Mouse (Mus musculus) kidney, adult 9 months (tissue): ENCODE results near the gene Coro1b.
A peak's percentile ranks its signal among the peaks of the same experiment; 100 is the strongest.

Source experiments
- DNase-seq: peaks from one replicate; pipeline ENCODE4 v3.0.0; 2022

Coro1b gene

DNA sequence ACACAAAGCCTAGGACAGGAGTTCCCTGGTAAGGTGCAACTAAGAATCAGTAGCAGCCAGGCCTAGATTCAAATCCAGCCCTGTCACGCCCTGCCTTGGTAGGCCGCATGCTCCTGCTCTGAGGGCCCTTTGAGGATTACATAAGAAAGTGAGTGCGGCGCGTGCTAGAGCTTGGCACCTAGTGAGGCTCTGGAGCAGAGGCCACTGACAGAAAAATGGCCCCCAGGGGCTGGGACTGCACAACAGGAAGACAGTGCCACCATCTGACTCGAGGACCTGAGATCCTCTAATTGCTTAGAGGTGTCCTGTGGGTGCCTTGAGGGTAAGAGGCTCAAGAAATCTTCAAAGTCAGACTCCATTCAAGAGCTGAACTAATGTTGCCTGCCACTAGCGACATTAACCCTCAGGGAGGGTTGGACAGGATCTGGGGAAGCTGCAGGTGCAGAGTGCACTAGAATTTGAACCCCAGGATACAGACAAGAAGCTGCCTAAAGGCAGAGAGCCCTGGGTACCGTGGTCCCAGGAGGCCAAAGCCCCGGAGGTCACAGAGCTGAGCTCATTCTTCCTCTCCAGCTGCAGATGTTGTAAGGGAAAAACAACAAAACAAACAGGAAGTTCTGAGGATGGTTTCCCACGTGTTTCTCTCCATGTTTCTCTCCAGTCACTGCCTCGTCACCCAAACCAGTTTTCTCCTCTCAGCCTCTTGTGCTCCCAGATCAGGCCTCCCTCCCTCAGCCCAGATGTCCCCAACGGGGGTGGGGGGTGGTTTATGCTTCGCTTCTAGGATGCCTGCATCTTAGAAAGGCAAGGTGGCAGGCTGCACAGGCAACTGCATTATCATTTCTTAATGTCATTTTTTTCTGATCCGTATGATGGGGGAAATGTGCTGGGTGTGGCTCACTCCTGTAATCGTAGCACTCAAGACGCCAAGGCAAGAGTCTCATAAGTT, 3.6 kb upstream of the Coro1b start:
- peak; percentile 49 for DNase-seq

DNA sequence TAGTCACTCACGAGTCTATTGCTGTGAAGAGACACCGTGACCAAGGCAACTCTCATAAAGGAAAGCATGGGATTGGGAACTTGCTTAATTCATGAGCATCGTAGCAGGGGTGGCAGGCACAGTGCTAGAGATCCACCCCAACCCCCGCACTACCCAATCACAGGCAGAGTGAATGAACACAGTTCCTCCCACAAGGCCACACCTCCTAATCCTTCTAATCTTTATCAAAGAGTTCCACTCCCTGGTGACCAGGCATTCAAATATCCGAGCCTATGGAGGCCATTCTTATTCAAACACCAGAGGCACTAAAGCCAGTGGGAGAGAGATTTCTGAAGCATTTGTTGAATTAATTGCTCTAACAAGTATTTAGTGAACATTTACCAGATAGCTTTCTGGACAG, 2.5 kb upstream of the Coro1b start:
- DNase-seq = peak; percentile 11

DNA sequence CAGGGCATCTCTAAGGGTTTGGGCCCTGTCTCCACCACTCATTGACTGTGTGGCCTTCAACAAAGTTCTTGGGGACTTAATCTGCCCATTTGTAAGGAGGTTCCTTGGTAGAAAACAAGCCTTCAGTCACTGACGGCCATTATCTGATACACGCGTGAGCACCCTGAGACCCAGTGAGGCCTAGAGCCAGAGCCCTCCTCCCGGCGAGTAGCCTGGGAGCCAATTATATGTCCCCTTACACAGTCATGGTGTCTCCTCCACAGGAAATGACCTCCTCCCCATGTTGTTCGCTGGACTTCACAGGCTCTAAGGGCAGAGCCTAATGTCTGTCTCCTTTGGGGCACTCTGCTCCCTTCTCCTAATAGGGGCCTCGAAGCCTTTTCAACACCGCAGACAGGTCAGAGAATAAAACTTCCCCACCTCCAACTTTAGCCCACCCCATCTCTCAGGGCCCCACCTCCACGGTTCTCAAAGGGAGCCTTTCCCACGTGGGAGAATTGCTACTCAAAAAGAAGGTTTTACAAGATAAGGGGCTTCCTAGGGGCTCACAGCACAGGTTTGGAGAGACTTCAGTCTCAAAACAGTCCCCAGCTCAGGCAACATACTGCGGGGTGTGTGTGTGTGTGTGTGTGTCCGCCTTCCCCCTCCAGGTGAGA, 1.9 kb upstream of the Coro1b start:
- DNase-seq = no peak

DNA sequence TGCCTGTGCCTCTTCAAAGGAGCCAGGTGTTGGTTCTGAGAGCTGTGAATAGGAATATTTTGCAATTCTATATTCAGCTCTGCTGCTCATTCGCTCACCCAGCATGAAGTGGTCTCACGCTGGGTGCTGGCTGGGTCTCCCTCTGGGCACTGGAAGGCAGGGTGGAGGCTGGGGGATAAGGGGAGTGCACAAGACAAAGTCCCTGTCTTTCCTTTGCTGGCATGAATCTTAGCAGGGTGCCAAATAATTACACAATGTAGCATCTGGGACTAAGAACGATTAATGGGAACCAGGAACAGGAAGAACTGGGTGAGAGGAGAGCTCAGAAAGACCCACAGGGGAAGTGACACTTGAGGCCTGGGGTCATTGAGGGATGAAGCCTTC, 1.4 kb upstream of the Coro1b start:
- peak; percentile 33 for DNase-seq

DNA sequence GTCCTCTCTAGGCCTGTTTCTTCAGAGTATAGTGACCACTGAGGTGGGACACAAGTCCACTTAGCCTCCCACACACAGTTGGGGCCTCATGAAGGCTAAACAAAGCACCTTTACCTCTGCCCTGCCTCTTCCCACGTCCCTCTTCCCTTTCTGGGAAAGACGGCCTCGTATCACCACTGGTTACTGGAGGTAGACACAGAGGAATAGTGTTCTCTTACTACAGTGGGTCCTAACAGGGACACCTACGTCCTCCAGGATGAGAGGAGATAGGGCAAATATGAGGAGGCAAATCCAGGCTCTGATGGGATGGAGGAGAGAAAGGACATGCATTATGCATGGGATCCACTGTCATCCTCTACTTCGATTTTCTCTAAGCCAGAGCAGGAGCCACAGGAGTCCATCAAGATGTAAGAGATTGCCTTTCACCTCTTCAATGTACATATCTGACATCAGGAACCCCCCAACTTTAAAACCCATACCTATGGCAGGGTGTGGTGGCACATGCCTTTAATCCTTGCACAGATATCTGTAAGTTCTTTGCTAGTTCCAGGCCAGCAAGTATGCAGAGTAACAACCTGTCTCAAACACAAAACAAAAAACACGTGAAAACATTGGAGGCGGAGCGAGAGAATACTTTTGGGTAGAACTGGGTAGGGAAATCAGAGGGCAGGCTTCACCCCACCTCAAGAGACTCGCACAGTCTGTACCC, 483 bp upstream of the Coro1b start:
- DNase-seq = no peak

DNA sequence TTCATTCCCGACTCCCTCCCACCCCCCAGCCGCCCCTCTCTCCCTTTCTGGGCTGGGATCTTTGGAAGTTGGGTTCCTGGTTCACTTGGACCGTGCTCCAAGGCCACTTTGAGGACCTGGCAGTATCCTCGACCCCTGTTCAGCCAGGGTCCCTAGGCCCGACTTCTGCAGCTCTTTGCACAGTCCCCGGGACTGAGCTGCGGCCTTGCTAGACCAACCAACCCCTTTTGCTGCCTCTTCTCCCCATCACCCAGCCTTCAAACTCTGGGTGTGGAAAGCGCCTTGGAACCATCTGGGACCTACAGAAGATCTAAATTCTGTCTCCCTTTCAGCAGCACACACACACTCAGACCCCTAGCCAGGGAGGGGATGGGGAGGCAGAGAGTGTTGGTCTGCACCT, 400 bp downstream of the Coro1b start:
- peak; percentile 32 for DNase-seq

DNA sequence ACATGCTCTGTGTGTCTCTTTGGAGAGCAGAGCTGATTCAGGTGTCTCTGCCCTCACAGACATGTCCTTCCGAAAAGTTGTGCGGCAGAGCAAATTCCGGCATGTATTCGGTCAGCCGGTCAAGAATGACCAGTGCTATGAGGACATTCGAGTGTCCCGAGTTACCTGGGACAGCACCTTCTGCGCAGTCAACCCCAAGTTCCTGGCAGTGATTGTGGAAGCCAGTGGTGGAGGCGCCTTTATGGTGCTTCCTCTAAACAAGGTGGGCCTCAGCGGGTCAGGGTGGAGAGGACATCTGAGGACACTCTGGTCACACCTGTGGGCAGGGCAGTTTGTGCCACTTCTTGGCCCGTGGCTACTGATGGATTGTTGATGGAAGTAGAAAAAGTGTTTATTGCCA, 864 bp downstream of the Coro1b start:
- no peak for DNase-seq

DNA sequence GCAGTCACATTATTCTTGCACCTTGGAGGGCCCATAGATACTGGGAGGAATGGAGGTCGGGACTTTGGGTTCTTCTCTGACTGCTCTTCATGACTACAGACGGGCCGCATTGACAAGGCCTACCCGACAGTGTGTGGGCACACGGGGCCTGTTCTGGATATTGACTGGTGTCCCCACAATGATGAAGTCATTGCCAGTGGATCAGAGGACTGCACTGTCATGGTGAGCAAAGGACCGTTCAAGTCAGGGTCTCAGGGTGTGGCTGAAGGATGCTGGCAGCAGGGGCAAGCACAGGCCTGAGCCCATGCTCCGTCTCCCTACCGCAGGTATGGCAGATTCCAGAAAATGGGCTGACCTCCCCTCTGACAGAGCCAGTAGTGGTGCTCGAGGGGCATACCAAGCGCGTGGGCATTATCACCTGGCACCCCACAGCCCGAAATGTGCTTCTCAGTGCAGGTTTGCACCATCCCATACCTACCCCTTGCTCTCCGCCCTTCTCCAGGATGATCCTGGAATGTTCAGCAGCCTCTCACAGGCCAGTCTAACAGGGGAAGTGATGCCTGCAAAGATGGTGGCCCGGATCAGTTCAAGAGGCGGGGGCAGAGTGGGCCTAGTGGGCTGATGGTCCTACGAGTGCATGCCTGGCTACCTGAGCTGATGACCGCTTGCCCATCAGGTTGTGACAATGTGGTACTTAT, 1.5 kb downstream of the Coro1b start:
- no peak for DNase-seq

DNA sequence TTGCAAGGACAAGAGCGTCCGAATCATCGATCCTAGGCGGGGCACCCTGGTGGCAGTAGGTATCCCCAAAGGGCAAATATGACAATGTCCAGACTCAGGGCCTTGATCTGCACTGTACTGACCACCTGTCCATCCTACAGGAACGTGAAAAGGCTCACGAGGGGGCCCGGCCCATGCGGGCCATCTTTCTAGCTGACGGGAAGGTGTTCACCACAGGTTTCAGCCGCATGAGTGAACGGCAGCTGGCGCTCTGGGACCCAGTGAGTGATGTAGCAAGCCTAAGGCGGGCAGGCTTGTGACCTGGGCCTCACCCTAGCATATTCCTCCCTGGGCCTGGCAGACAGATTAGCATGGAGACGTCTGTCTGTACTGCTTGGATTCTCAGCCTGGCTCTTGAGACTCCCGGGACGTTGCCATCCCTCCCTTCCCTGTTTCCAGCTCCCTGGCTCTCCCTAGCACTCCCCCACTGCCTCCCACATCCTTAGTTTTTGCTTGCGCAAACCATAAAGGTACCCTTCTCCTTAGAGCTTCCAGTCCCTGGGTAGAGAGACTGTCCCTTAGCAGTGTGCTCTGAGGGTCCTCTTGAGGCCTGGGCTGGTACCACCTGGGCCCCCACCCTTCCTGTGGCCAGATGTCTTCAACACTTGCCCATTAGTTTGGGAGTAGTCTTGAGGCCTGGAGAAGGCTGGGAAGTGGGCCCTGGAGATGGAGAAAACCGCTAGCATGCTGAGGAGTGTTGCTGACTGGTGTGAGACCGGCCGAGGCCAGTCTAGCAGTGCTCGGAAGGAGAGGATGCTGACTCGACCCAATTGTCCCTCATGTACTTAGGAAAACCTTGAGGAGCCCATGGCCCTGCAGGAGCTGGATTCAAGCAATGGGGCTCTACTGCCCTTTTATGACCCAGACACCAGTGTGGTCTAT, 2.4 kb downstream of the Coro1b start:
- no peak for DNase-seq

DNA sequence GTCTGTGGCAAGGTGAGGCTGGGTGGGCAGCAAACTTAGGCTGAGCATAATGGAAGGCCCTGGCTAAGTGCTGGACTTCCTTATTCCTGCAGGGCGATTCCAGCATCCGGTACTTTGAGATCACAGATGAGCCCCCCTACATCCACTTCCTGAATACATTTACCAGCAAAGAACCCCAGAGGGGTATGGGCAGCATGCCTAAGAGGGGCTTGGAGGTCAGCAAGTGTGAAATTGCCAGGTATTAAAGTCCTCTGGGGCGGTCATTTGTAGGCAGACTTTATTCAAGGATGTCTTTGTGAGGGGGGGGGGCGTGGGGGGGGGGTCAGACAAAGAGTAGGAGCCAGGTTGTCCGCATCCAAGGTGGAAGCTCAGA, 3.1 kb downstream of the Coro1b start:
- no peak for DNase-seq

DNA sequence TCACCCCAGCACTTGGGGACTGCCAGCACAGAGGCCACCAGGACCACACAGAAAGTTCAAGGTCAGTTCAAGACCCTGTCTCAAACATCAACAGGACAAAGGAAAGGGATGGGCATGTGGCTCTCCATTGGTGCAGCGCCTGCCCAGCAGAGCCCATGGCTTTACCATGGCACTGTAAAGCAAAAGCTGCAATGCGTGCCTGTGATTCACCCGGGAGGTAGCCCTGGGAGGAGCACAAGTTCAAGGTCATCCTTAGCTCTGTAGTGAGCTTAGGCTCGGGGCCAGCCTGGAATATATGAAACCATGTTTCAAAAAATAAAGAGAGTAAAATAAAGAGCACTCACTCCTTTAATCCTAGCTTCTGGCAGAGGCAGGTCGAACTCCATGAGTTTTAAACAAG, 3.5 kb downstream of the Coro1b start:
- no peak for DNase-seq

DNA sequence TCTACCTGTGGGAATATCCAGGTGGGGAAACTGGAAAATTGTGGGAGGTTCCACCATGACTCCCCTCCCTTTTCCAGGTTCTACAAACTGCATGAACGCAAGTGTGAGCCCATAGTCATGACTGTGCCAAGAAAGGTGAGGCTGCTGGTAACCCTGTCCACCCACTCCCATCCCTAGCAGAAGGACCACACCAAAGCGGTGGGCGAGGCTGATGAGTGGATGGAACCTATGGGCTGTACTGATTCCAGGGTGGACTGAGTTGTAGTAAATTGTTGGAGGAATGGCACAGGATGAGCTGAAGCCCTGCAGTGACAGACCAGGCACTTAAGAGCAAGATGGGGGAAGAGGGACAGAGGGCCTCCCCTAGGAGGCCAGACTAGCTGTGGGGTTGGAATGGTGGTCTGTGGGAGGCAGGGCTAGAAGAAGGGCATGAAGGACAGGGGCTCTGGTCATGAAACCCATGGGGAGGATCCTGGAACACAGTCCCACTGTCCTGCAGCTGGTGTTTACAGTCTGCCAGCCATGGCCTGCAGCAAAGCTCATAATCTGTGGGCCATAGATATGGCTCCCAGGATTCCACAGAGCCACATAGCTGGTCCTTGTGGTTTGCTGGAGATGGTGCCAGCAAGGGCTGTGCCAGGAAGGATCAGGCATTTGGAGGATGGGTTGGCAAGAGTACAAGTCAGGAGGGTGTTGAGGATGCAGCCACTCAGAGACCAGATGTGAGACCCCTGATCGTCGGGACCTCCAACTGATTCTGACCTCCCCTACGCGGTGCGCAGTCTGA, 4.2 kb downstream of the Coro1b start:
- no peak for DNase-seq

DNA sequence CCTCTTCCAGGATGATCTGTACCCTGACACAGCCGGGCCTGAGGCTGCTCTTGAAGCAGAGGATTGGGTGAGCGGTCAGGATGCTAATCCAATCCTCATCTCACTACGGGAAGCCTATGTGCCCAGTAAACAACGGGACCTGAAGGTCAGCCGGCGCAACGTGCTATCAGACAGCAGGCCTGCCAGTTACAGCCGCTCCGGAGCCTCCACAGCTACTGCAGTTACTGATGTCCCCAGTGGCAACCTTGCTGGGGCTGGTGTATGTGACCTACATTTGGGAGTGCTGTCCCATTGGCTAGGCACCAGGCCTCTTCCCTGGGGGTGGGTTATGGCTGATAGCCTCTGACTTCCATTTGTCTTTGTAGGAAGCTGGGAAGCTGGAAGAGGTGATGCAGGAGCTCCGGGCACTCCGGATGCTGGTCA, 4.8 kb downstream of the Coro1b start, which contains the start of gene Ptprcap:
Gene Ptprcap (plus strand): TSS at position 373 of the 423 bp plus-strand sequence.
- no peak for DNase-seq

DNA sequence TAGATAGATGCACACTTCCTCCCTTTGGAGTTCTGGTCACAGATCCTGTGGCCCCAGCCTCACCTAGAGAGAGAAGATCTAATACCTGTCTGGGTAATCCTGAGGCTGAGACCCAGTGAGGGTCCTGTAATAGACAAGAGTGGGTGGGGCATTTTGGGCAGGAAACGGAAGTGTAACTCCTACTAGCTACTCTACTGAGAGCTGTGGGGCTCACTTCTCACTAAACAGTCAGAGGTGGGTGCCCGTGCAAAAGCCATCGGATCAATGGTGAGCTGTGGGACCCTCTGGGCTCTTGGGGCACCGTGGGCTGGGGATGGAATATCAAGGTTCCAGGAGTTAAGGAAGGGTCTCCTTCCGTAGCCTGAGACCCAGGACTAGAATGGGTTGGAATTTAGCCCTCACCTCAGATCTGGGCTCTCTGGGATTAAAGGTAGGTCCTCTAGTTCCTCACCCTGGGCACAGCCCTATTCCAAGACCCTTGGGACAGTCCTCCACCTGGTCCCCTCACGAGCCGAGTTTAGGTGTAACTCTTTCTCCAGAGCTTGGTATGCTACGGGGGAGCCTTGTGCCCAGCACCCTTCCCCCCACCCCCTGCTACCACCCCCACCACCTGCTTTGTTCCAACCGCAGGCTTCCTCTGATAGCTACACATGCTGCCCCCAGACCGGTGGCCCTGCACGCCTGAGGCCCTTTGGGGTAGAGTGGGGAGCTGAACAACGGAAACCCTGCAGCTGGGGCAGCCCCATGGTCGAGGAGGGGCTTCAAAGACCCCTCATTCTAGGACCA, 6.2 kb downstream of the Coro1b start:
- DNase-seq = no peak

DNA sequence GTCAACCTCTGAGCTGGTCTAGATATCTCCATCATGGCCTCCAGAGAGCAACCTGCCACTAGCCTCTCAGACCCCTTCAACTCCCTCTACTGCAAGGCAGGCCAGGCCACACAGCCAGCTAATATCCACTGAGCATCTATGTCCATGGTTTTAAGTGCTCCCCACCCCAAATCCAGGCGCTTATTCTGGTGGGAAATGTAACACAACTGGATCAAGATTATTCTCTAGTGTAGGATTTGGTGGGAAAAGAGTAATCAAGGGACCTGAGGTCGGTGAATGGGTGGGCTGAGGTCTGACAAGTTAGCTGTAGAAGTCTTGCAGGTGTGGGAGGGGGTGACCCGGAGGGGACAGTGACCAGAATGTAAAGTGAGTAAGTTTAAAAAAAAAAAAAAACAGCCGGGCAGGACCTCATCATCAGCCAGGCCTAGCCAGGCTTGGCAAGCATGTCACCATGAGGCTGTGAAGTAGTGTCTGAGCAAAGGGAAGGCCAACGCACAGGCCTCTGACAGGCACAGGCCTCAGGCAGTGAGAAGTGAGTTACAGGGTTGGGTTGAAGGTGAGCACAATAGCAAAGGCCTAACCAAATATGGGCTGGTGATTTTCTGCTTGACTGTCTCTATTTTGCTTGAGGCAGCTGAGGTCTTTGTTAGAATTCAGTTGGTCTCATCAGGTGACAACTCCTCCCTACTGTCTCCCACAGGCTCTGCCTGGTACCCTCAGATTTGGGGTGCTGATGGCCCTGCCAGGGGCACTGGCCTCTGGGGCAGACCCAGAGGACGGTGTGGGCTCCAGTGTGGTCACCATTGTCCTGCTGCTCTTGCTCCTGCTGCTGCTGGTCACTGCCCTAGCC, 7.0 kb downstream of the Coro1b start:
- DNase-seq = no peak

DNA sequence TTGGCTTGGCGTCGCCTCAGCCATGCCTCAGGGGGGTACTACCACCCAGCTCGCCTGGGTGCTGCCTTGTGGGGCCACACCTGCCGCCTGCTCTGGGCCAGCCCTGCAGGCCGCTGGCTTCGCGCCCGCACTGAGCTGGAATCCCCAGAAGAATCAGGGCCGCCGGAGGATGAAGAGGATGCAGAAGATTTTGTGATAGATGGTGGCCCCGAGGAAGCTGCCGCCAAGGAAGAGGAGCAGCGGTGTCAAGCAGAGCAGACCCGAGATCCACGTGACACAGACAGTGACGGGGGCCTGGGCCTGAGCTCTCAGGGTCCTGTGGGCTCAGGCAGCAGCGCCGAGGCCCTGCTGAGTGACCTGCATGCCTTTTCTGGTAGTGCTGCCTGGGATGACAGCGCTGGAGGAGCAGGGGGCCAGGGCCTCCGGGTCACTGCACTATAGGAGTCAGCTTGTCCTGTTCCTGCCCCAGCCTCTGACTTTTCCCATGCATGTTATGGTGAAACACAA, 7.7 kb downstream of the Coro1b start:
- no peak for DNase-seq

DNA sequence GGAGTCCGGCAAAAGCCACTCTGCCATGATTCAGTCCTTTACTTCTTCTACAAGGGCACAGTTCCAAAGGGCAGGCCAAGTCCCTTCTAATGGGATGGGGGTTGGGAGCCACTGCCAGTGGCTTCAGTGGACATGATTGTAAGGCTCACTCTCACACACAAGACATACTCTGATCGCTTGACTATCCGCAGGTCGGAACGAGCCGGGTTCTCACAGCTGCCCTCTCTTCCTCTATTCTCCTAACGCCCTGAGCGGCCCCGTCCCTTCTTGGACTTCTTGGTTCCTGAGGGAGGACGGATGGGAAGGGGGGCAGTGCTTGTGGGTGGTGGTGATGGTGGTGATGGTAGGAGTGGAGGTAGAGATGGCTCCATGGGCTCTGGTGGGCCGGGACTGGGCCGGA, 8.4 kb downstream of the Coro1b start:
- DNase-seq = no peak

DNA sequence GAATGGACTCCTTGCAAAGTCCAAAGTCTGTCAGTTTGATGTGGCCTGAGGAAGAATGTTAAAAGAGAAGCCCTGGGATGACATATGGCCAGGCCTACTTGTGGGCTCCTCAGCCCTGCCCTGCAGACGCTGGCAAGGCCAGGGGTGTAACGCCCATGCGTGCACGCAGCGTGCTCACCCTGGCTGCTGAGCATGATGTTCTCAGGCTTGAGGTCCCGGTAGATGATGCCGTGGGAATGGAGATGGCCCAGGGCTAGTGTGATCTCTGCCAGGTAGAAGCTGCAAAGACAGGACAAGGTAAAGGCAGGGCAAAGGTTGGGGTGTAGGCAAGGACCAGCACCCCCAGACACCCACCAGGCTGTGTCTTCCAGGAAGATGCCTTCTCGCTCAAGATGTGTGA, 10.6 kb downstream of the Coro1b start:
- DNase-seq = no peak
